Comparison of ENCODE assay signal across 8 mouse cellular contexts in genomic region chr17:34932287-34932686, GRCm38 (mm10). TPM values are rescaled to one million over a fixed set of nuclear protein-coding genes. Genes with fewer than 3 reads are reported as not detected.
DNase-seq lines count a peak whose midpoint lies in the region; ATAC-seq and TF ChIP-seq lines count a peak whose summit lies in the region.

No protein-coding gene starts in this region.

- TF ChIP-seq CTCF in layer of hippocampus, adult 2 months (conservative IDR thresholded peaks at IDR 0.05), result no peak
- no peak for TF ChIP-seq CTCF in cortical plate, adult 2 months (IDR thresholded peaks at IDR 0.05; ENCODE audit: extremely low read depth, insufficient read depth, low read length)

- TF ChIP-seq POLR2A in cortical plate, adult 2 months (IDR thresholded peaks at IDR 0.05; ENCODE audit: extremely low read depth, insufficient read depth, low read length), result no peak

- no peaks in the 10 kb centered on the region for H3K4me1 ChIP-seq in cortical plate, adult 2 months (ENCODE audit: control insufficient read depth, insufficient read depth, low read length)

- no peak for DNase-seq in layer of hippocampus, adult 2 months (ENCODE audit: low spot score in 2 of 2)
- DNase-seq in layer of hippocampus, postnatal 25 days (ENCODE audit: extremely low spot score in 1 of 2, low spot score in 1 of 2), result no peak
- DNase-seq in induced T-regulatory cell, adult 2 months (ENCODE audit: low read depth), result peak; percentile 60
- peak; percentile 60 for DNase-seq in naive thymus-derived CD4-positive, alpha-beta T cell, adult 2 months (ENCODE audit: low read depth)
- DNase-seq in retina, embryonic 14.5 days (ENCODE audit: low spot score), result no peak
- no peak for DNase-seq in urinary bladder, postnatal 36 days (ENCODE audit: low spot score in 2 of 2)

- no peak for ATAC-seq in megakaryocyte progenitor cell, adult 5-6 weeks (replicated peaks; ENCODE audit: poor library complexity)

- peak overlapping the region; percentile 89; the same call in 1 of the 2 replicates for H3K27ac ChIP-seq in layer of hippocampus, adult 2 months
- H3K27ac ChIP-seq in cortical plate, adult 2 months (ENCODE audit: insufficient read depth, low read length), result no peak overlapping the region

- H3K4me3 ChIP-seq in layer of hippocampus, adult 2 months, result peak overlapping the region; percentile 96
- H3K4me3 ChIP-seq in cortical plate, adult 2 months (ENCODE audit: insufficient read depth, low read length), result peak overlapping the region; percentile 91

RNA-seq across cellular contexts. Expression of gene Neu1, which starts 1.2 kb away (rescaled TPM):
- total RNA-seq in layer of hippocampus, adult 2 months (2021), result 10 to 100 TPM; 39.4 to 43.1 TPM
- total RNA-seq in layer of hippocampus, postnatal 25 days (2021), result 10 to 100 TPM; 37.2 to 37.4 TPM
- polyA plus RNA-seq in cortical plate, adult 2 months (2012; rRNA removed), result 49.4 and 50.5 TPM in 2 replicates
- total RNA-seq in megakaryocyte progenitor cell, adult 5-6 weeks (2015), result 21.6 and 24.5 TPM in 2 replicates
- total RNA-seq in megakaryocyte progenitor cell, adult 5-6 weeks (2017), result 28.4 and 29.8 TPM in 2 replicates

RNA-seq across cellular contexts. Expression of gene Slc44a4, which starts 18.0 kb away (rescaled TPM):
- total RNA-seq in layer of hippocampus, adult 2 months (2021), result under 1 TPM in 1 of 2 experiments, not detected in 1; 0.29 TPM
- total RNA-seq in layer of hippocampus, postnatal 25 days (2021), result under 1 TPM; 0.20 to 0.21 TPM
- 0.46 and 0.49 TPM in 2 replicates for polyA plus RNA-seq in cortical plate, adult 2 months (2012; rRNA removed)
- 0.81 and 1.8 TPM in 2 replicates for total RNA-seq in megakaryocyte progenitor cell, adult 5-6 weeks (2015)
- 0.61 and 0.75 TPM in 2 replicates for total RNA-seq in megakaryocyte progenitor cell, adult 5-6 weeks (2017)

RNA-seq across cellular contexts. Expression of gene Hspa1b, which starts 26.8 kb away (rescaled TPM):
- total RNA-seq in layer of hippocampus, adult 2 months (2021), result 10 to 100 TPM; 21.4 to 24.7 TPM
- 10 to 100 TPM; 17.0 to 23.5 TPM for total RNA-seq in layer of hippocampus, postnatal 25 days (2021)
- polyA plus RNA-seq in cortical plate, adult 2 months (2012; rRNA removed), result 8.4 and 11.6 TPM in 2 replicates
- total RNA-seq in megakaryocyte progenitor cell, adult 5-6 weeks (2015), result 19.3 and 27.4 TPM in 2 replicates
- 22.7 and 24.4 TPM in 2 replicates for total RNA-seq in megakaryocyte progenitor cell, adult 5-6 weeks (2017)

RNA-seq across cellular contexts. Expression of gene Ehmt2, which starts 34.0 kb away (rescaled TPM):
- total RNA-seq in layer of hippocampus, adult 2 months (2021), result 100 to 1,000 TPM; 181 to 190 TPM
- 100 to 1,000 TPM; 164 to 188 TPM for total RNA-seq in layer of hippocampus, postnatal 25 days (2021)
- polyA plus RNA-seq in cortical plate, adult 2 months (2012; rRNA removed), result 247 and 264 TPM in 2 replicates
- 72.4 and 73.5 TPM in 2 replicates for total RNA-seq in megakaryocyte progenitor cell, adult 5-6 weeks (2015)
- 107 and 108 TPM in 2 replicates for total RNA-seq in megakaryocyte progenitor cell, adult 5-6 weeks (2017)

RNA-seq across cellular contexts. Expression of gene C2, which starts 34.2 kb away (rescaled TPM):
- total RNA-seq in layer of hippocampus, adult 2 months (2021), result 1 to 10 TPM; 1.1 to 1.8 TPM
- total RNA-seq in layer of hippocampus, postnatal 25 days (2021), result 1 to 10 TPM in 1 of 2 experiments, under 1 TPM in 1; 0.86 to 1.9 TPM
- polyA plus RNA-seq in cortical plate, adult 2 months (2012; rRNA removed), result 3.2 and 3.4 TPM in 2 replicates
- 5.1 and 7.8 TPM in 2 replicates for total RNA-seq in megakaryocyte progenitor cell, adult 5-6 weeks (2015)
- total RNA-seq in megakaryocyte progenitor cell, adult 5-6 weeks (2017), result 1.6 and 1.9 TPM in 2 replicates

Comparison
In these comparisons a context has a peak if more than half of its experiments do, and no peak if none do; other contexts are left out.
1. DNase-seq: peak in induced T-regulatory cell, adult 2 months (single experiment) and naive thymus-derived CD4-positive, alpha-beta T cell, adult 2 months (single experiment); none in layer of hippocampus, adult 2 months (0 of 2), layer of hippocampus, postnatal 25 days (0 of 2), retina, embryonic 14.5 days (single experiment) and urinary bladder, postnatal 36 days (0 of 2).